In the genomic region with DNA sequence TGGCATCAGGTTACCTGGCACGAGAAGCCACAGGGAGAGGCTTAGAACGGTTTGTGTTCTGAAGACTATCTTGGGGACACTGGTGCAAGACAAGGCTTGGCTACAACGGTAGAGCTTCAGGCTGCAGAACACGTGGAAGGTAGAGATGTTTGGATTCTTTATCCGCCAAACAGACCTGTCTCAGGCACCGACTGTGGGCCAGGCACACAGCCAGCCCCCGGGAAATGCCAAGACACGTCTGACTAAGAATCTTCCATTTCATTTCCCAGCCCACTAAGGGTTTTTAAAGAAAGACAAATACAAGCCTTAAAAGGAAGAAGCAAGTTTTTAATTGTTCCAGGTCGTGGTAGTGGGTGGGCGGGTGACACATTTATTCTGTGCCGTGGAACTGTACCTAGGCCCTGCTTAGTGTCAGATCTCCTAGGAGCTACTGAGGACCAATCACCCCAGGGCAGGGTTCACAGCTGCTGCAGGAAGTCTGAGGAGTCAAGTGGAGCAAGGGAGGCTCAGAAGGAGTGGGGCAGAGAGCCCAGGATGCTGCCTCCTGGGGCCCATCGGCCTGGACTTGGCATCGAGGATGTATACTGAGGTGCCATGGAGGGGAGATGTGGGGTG, we compare ENCODE assay signal across 15 mouse cellular contexts. TPM values are rescaled to one million over a fixed set of nuclear protein-coding genes. Genes with fewer than 3 reads are reported as not detected.
A peak's percentile ranks its signal among the peaks of the same experiment; 100 is the strongest.
DNase-seq lines count a peak whose midpoint lies in the region; ATAC-seq and TF ChIP-seq lines count a peak whose summit lies in the region.
"Had no signal": no experiment of that assay in that cellular context is flagged by ENCODE, and none has a peak within 500 bp of the region (broad histone marks: within the 10 kb centered on the region; RNA-seq: fewer than 3 reads in every experiment).

No protein-coding gene starts in this region.

- no peak overlapping the region for H3K9ac ChIP-seq in forebrain, embryonic 12.5 days
- H3K9ac ChIP-seq: embryonic facial prominence, embryonic 12.5 days; intestine, embryonic 15.5 days; liver, embryonic 13.5 days had no signal

- no peak for TF ChIP-seq POLR2A in olfactory bulb, adult 2 months (IDR thresholded peaks at IDR 0.05; ENCODE audit: insufficient read depth, low read depth, low read length)

- H3K4me2 ChIP-seq in forebrain, embryonic 12.5 days = no peak overlapping the region
- H3K4me2 ChIP-seq: embryonic facial prominence, embryonic 12.5 days; intestine, embryonic 15.5 days; liver, embryonic 13.5 days had no signal

- DNase-seq in forebrain, embryonic 10.5 days (ENCODE audit: extremely low spot score, low spot score) = no peak
- peak; percentile 76 to 85 for DNase-seq in cerebellum, postnatal 25 days
- DNase-seq in spleen, adult 18-20 months = no peak
- no peak for DNase-seq in c-Kit-positive CD71-positive TER-119-positive erythroid progenitor cells, embryonic 14.5 days (ENCODE audit: low spot score)
- no peak for DNase-seq in adrenal gland, postnatal 25 days
- DNase-seq: adrenal gland, postnatal 14 days; liver, embryonic 13.5 days; retina, postnatal 1 day; thymus, postnatal 36 days had no signal

- H3K27me3 ChIP-seq in forebrain, embryonic 10.5 days (ENCODE audit: poor library complexity, severe bottlenecking) = no peaks in the 10 kb centered on the region
- H3K27me3 ChIP-seq in forebrain, embryonic 12.5 days = no peaks in the 10 kb centered on the region
- H3K27me3 ChIP-seq: embryonic facial prominence, embryonic 12.5 days; intestine, embryonic 15.5 days; liver, embryonic 13.5 days had no signal

- no peak for TF ChIP-seq CTCF in olfactory bulb, adult 2 months (IDR thresholded peaks at IDR 0.05; ENCODE audit: insufficient read depth, low read depth, low read length)

- peaks cover 34% of the 10 kb centered on the region for H3K36me3 ChIP-seq in forebrain, embryonic 10.5 days (replicated peaks)
- peaks cover 12% of the 10 kb centered on the region for H3K36me3 ChIP-seq in forebrain, embryonic 12.5 days (replicated peaks)
- H3K36me3 ChIP-seq: liver, embryonic 13.5 days had no signal

- no peak overlapping the region for H3K4me3 ChIP-seq in forebrain, embryonic 10.5 days
- H3K4me3 ChIP-seq in forebrain, embryonic 12.5 days (replicated peaks) = no peak overlapping the region
- no peak overlapping the region for H3K4me3 ChIP-seq in olfactory bulb, adult 2 months (ENCODE audit: insufficient read depth, low read depth, low read length)
- H3K4me3 ChIP-seq: embryonic facial prominence, embryonic 12.5 days; intestine, embryonic 15.5 days; liver, embryonic 13.5 days had no signal

- H3K4me1 ChIP-seq in forebrain, embryonic 10.5 days = peaks cover 63% of the 10 kb centered on the region
- H3K4me1 ChIP-seq in forebrain, embryonic 12.5 days = peaks cover 42% of the 10 kb centered on the region
- H3K4me1 ChIP-seq in olfactory bulb, adult 2 months (ENCODE audit: control insufficient read depth, insufficient read depth, low read length) = peaks cover 82% of the 10 kb centered on the region

- no peak for ATAC-seq in forebrain, embryonic 12.5 days (ENCODE audit: low FRiP score)
- ATAC-seq in CD4-positive, CD25-positive, alpha-beta regulatory T cell, adult 4 months = peak; percentile 60
- ATAC-seq: intestine, embryonic 15.5 days had no signal

- no peaks in the 10 kb centered on the region for H3K9me3 ChIP-seq in forebrain, embryonic 10.5 days
- H3K9me3 ChIP-seq in forebrain, embryonic 12.5 days = no peaks in the 10 kb centered on the region
- H3K9me3 ChIP-seq: embryonic facial prominence, embryonic 12.5 days; intestine, embryonic 15.5 days; liver, embryonic 13.5 days had no signal

- H3K27ac ChIP-seq in forebrain, embryonic 10.5 days = peak overlapping the region; percentile 35; the same call in 1 of the 2 replicates
- no peak overlapping the region for H3K27ac ChIP-seq in forebrain, embryonic 12.5 days
- H3K27ac ChIP-seq in olfactory bulb, adult 2 months (ENCODE audit: insufficient read depth, low read depth, low read length) = peak overlapping the region; percentile 62
- H3K27ac ChIP-seq: embryonic facial prominence, embryonic 12.5 days; intestine, embryonic 15.5 days; liver, embryonic 13.5 days; macrophage had no signal

- WGBS in forebrain, embryonic 10.5 days = 89% methylated on average over 13 of the region's 13 CpGs
- 89% methylated on average over 13 of the region's 13 CpGs for WGBS in forebrain, embryonic 12.5 days
- 35% methylated on average over 13 of the region's 13 CpGs for WGBS in olfactory bulb, adult 2 months

RNA-seq across cellular contexts. Expression of a gene that starts 12.6 kb away (rescaled TPM):
- 12.7 and 15.9 TPM in 2 replicates for polyA plus RNA-seq in forebrain, embryonic 10.5 days (2016; fragmentation: Nextera tagmentation; extraction: Ambion mirVana)
- 29.9 and 34.4 TPM in 2 replicates for polyA plus RNA-seq in forebrain, embryonic 12.5 days (2016; fragmentation: Nextera tagmentation; extraction: Ambion mirVana)
- 10 to 100 TPM; 13.6 to 21.0 TPM for polyA plus RNA-seq in CD4-positive, CD25-positive, alpha-beta regulatory T cell, adult 4 months (2017; shearing (Covaris generic))
- not detected in 2 replicates for polyA plus RNA-seq in olfactory bulb, adult 2 months (2012; ENCODE audit: insufficient read depth, insufficient read length, low replicate concordance, missing spikeins)
- total RNA-seq in adrenal gland, postnatal 25 days (2021) = 4.9 and 9.9 TPM in 2 replicates

RNA-seq across cellular contexts. Expression of a gene that starts 40.8 kb away (rescaled TPM):
- polyA plus RNA-seq in forebrain, embryonic 10.5 days (2016; fragmentation: Nextera tagmentation; extraction: Ambion mirVana) = 825 and 923 TPM in 2 replicates
- polyA plus RNA-seq in forebrain, embryonic 12.5 days (2016; fragmentation: Nextera tagmentation; extraction: Ambion mirVana) = 425 and 501 TPM in 2 replicates
- under 1 TPM in 1 of 2 experiments, not detected in 1; 0.15 TPM for polyA plus RNA-seq in CD4-positive, CD25-positive, alpha-beta regulatory T cell, adult 4 months (2017; shearing (Covaris generic))
- not detected in 2 replicates for polyA plus RNA-seq in olfactory bulb, adult 2 months (2012; ENCODE audit: insufficient read depth, insufficient read length, low replicate concordance, missing spikeins)
- 318 and 396 TPM in 2 replicates for total RNA-seq in adrenal gland, postnatal 25 days (2021)

Comparison
In these comparisons a context has a peak if more than half of its experiments do, and no peak if none do; other contexts are left out.
1. DNase-seq: peak in cerebellum, postnatal 25 days (2 of 2); none in forebrain, embryonic 10.5 days (single experiment), spleen, adult 18-20 months (0 of 2), c-Kit-positive CD71-positive TER-119-positive erythroid progenitor cells, embryonic 14.5 days (single experiment) and adrenal gland, postnatal 25 days (single experiment).